Mouse (Mus musculus) heart, adult 10 weeks (tissue): ENCODE results near the gene Fbxl22. TPM values are rescaled to one million over a fixed set of nuclear protein-coding genes. Genes with fewer than 3 reads are reported as not detected.

Experiments used
- polyA plus RNA-seq: library from polyadenylated mRNA; stranded (reverse); fragments of 350-450 nt; fragmentation: Illumina TruSeq; extraction: RNeasy Lipid Tissue Mini Kit (QIAGEN cat#74804); gene quantifications from one replicate; pipeline ENCODE4 v1.2.3, GENCODE M21; 2014; ENCODE audit warnings: low read depth, low replicate concordance

Fbxl22 gene
- polyA plus RNA-seq, result 18.5 TPM

DNA sequence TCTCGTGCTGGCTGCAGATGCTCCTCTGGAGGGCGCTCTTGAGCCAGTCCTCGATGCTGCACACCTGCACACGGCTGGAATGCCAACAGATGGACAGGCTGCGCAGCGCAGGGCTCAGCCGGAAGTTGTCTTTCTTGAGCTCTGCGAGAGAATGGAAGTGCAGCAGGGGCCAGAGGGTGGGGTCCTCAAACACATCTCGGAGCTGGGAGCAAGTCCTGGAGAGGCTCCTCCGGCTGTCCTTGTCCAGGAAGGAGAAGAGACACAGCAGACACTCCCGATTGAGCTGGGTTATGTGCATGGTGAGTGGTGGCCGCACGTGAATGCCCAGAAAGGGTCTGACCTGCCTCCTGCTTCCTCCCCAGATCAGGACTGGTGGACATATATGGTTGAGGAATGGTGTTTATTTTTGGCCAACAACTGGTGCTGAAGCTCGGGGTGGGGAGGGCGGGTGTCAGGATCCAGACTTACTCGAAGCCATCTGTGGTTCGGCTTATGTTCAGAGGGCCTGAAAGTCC, at the start of gene Fbxl22:
TSS of gene Fbxl22 (minus strand) at position 338 of the 515 bp plus-strand sequence.

Other genes starting within 250 kb of the Fbxl22 start
- 21.7 TPM for gene Herc1, start 164.1 kb downstream of the Fbxl22 start, polyA plus RNA-seq
- 16.9 TPM for gene Usp3, start 78.5 kb upstream of the Fbxl22 start, polyA plus RNA-seq
- not detected for gene Car12, start 199.1 kb upstream of the Fbxl22 start, polyA plus RNA-seq